Mouse (Mus musculus): Measurements from ENCODE around the gene Fam81a.

The Fam81a gene

DNA sequence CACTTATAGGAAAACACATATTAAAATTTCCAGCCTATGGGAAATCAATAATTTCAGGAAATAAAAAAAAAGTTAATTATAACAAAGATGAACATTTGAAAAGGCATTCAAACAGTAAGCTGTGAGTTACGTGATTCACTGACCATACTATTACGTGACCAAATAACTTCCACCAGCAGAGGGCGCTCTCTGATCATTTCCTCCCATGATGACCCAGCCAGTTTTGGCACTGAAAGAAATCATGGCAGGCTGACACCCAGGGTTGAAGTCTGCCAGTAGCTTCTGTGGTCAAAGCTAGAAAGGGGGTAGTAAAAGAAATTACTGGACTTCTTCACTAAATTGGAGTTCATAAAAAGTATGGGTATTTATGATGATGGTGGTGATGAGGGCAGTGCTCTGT is 33.1 kb downstream of the Fam81a start:
- DNase-seq (ENCODE audit: low read depth, low spot score): peak; percentile 81

DNA sequence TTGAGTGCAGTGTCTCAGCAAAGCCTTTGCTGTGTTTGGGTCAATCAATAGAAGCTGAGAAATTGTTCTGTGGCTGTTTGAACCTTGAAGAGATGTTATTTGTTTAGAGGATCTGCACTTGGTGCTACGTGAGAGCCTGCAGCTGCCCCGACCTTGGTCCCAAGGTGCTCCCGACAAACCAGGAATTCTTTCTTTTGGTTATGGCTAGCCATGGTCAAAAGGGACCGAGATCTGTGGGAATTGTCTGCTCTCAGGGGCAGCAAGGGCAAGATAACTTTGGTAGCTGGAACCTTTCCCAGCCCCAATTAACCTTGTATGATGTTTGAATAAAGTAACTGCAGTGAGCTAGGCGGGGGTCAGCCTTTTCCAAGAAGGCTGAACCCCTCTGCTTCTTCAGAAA is 34.2 kb downstream of the Fam81a start:
- DNase-seq (ENCODE audit: low read depth, low spot score): no peak

GRCm38 (mm10) chr9:70105573-70105972 is 36.8 kb downstream of the Fam81a start:
- no peak for DNase-seq (ENCODE audit: low read depth, low spot score)

- no peak for DNase-seq (ENCODE audit: low read depth, low spot score)
Measured at GRCm38 (mm10) chr9:70103106-70103505, 39.3 kb downstream of the Fam81a start.

- DNase-seq (ENCODE audit: low read depth, low spot score): no peak
Measured at GRCm38 (mm10) chr9:70097542-70097941, 44.8 kb downstream of the Fam81a start.

GRCm38 (mm10) chr9:70095016-70095415 is 47.3 kb downstream of the Fam81a start:
- DNase-seq (ENCODE audit: low read depth, low spot score): no peak

GRCm38 (mm10) chr9:70090541-70090940 is 51.8 kb downstream of the Fam81a start:
- DNase-seq (ENCODE audit: low read depth, low spot score): no peak

DNA sequence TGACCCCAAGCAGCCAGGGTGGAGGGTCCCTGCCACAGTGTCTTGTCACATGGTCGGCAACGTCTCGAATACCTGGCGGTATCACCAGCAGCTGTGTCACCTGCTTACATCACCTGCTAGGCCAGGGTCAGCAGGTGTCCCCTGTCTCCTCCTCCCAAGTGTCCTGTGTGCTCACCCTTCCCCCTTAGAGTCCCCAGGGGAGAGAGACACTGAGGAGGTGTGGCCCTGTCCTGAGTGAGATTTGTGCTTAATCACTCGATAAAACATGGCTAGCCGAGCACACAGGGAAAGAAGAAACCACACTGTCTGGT is 53.6 kb downstream of the Fam81a start:
- DNase-seq (ENCODE audit: low read depth, low spot score): no peak

GRCm38 (mm10) chr9:70088041-70088785 is 54.1 kb downstream of the Fam81a start:
- no peak for DNase-seq (ENCODE audit: low read depth, low spot score)

DNA sequence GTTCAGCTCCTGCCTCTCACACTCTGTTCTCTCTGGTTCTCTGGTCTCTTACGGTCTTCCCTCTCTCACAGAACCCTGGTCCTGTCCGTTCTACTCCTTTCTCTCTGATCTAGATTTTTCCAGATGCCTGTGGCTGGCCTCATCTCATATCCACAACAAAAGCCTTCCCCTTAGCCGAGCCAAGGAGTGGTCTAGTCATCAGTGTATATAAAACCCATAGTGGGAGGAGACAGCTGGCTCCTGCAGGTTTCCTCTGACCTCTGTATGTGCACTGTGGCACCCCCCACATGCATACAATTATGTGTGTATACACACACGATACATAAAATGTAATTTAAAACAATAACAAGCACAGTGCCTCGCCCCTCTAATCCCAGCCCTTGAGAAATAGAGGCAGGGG is 55.0 kb downstream of the Fam81a start:
- DNase-seq (ENCODE audit: low read depth, low spot score): no peak

DNA sequence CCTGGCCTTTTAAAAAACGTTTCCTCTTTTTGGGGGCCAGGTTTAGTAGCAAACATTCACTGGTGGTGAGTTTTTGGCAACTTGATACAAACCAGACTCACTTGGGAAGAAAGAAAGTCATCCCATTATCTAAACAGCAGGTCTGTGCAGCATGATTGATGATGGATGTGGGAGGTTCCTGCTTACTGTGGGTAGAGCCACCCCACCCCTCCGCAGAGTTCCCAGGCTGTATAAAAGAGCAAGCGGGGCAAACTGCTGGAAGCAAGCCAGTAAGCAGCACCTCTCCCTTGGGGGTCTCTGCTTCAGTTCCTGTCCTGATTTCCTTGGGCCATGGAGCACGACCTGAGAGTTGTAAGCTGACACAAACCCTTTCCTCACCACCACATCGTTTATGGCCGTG is 56.3 kb downstream of the Fam81a start:
- peak; percentile 60 for DNase-seq (ENCODE audit: low read depth, low spot score)

GRCm38 (mm10) chr9:70084107-70084506 is 58.3 kb downstream of the Fam81a start:
- DNase-seq (ENCODE audit: low read depth, low spot score): peak; percentile 47

GRCm38 (mm10) chr9:70082357-70083204 is 59.8 kb downstream of the Fam81a start:
- DNase-seq (ENCODE audit: low read depth, low spot score): no peak

DNA sequence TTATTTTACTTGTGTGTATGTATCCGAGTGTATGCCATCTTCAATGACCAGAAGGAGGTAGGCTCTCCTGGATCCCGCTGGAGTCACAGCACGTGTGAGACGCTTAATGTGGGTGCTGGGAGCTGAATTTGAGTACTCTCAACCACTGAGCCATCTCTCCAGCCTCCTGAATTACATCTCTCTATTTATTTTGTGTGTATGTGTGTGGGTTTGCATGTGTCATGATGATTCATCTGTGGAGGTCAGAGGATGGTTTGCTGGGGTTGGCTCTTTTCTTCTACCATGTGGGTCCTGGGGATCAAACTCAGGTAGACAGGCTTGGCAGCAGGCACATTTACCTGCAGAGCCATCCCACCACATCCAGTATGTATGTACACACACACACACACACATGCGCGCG is 60.6 kb downstream of the Fam81a start:
- no peak for DNase-seq (ENCODE audit: low read depth, low spot score)

DNA sequence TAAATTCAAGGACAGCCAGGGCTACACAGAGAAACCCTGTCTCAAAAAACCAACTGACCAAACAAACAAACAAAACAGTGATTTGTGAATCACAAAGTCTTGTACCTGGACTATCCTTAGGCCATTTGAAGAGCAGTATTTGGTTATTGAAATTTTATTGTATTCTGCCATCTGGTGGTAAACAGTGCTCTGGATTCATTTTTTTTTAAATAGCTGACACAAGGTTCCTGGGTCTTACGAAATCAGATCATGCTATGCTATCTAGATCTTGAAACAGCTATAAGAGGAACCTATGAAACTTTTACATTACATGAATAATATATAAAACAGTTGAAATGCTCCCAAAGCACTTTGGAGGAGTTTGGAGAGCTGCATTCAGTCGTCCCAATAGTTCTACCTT is 61.4 kb downstream of the Fam81a start:
- DNase-seq (ENCODE audit: low read depth, low spot score): no peak

GRCm38 (mm10) chr9:70080027-70080800 is 62.1 kb downstream of the Fam81a start:
- DNase-seq (ENCODE audit: low read depth, low spot score): no peak

DNA sequence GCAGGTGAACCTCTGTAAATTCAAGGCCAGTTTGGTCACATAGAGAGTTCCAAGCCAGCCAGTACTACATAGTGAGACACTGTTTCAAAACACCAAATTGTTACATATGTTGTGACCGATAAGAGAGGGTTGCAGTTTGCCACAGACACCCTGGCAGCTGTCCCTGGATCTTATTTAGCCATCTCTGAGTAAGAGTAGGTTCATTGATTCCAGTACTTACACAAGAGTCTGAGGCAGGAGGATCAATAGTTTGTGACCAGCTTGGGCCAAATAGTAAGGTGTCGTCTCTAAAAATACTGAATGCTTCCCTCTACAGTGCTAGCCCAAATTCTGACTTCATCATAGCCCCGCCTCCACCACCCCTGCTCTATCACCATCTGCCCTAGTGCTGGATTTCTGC is 64.3 kb downstream of the Fam81a start:
- no peak for DNase-seq (ENCODE audit: low read depth, low spot score)

- DNase-seq (ENCODE audit: low read depth, low spot score): no peak
Measured at GRCm38 (mm10) chr9:70077170-70077569, 65.2 kb downstream of the Fam81a start.

DNA sequence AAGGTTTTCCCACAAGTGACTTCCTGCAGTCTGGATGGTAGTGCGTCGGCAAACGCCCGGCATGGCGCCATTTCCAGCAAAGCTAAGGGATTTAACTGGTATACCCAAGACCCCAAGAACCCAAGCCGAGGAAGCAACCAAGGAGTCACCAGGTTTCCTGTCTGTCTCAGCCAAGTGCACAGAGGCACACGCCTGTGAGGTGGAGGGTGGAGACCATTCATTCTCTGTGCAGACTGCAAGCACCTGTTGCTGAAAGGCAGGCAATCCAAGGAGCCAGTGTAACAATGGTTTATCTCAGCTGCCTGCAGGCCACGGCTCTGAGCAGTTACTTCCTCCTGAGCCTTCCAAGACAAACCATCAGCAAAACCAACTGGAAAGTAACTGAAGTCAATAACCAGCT is 70.0 kb downstream of the Fam81a start:
- no peak for DNase-seq (ENCODE audit: low read depth, low spot score)

GRCm38 (mm10) chr9:70069961-70070435 is 72.4 kb downstream of the Fam81a start:
- no peak for DNase-seq (ENCODE audit: low read depth, low spot score)

DNA sequence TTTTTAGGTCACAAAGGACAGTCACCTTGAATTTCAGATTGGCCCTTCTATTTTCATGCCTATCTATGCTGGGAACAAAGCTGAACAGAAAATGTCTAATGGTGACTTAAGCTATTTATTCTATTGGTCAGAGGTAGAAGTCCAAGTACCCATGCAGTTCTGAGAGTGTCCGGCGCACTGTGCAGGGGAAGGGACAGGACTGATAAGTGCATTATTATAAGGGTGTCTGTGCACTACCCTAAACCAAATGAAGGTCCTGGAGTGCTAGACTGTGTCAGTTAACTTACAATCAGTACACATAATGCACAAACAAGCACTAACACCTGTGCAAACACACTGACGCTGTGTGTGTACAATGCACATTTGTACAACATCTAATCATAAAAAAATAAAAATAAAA is 74.9 kb downstream of the Fam81a start:
- DNase-seq (ENCODE audit: low read depth, low spot score): no peak

GRCm38 (mm10) chr9:70062012-70062411 is 80.3 kb downstream of the Fam81a start:
- DNase-seq (ENCODE audit: low read depth, low spot score): no peak

Data from mesoderm, embryonic 11.5 days (tissue).